Mouse (Mus musculus): ENCODE measurements around the gene N4bp3.

DNA sequence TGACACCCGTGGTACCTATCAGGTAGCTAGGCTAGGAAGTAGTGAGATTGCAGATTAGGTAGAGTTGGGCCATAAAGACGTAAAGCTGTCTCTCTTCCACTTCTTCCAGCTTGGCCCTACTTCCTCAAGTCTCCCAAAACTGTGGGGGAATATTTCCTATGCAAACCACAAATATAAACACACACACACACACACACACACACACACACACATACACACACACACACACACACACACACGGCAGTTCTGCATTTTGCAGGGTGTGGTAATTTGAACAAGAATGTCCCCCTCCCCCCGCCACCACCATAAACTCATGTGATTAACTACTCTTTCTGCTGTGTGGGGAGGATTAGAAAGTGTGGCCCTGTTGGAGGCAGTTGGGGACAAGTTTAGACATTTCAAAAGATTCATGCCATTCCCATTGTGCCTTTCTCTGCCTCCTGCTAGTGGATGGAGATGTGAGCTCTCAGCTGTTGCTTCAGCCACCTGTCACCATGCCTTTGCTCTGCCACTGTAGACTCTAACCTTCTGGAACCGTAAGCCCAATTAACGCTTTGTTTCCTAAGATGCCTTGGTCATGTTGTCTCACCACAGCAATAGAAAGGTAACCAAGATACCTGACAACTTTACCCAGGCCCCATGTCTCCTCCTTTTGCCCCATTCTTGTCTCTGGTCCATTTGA is 27.2 kb upstream of the N4bp3 start:
- TF ChIP-seq USF1 (IDR thresholded peaks at IDR 0.05; ENCODE audit: low read depth): no peak
- TF ChIP-seq MYOD1 (IDR thresholded peaks at IDR 0.05; ENCODE audit: control insufficient read depth in 1 of 3, insufficient read length in 2 of 3, low read depth in 2 of 3): peak in 2 of 3 experiments; percentile 85
- no peak for TF ChIP-seq POLR2A (IDR thresholded peaks at IDR 0.05; ENCODE audit: insufficient read length, low read depth)
- no peak for TF ChIP-seq MAX (IDR thresholded peaks at IDR 0.05; ENCODE audit: low read depth)

Data from myocyte (in vitro differentiated cells).